Mouse (Mus musculus) limb, embryonic 14.5 days (tissue): ENCODE data around the gene Creld1. TPM values are rescaled to one million over a fixed set of nuclear protein-coding genes. Genes with fewer than 3 reads are reported as not detected.
A peak's percentile ranks its signal among the peaks of the same experiment; 100 is the strongest.

Experiments
- ATAC-seq: fragments of 200-750 bp; cut with Nextera tagmentation; 2 replicates; pipeline ENCODE4 v1.8.0; 2017; ENCODE audit warnings: low read depth, moderate number of reproducible peaks, moderate TSS enrichment; ENCODE audit not compliant: low FRiP score
- DNase-seq: peaks from one replicate; pipeline ENCODE4 v3.0.0-alpha.2; 2015; ENCODE audit warnings: low spot score
- H3K27ac ChIP-seq: fragments of 300-500 bp; sonication (generic); replicated peaks from 2 replicates; pipeline ENCODE4 v1.5.1; 2014; ENCODE audit warnings: low read depth, mild to moderate bottlenecking, low read length, moderate library complexity, mixed read lengths
- H3K27me3 ChIP-seq: fragments of 300-500 bp; sonication (generic); 2 replicates; pipeline ENCODE4 v1.6.1; 2014; ENCODE audit warnings: low read length, mixed read lengths; ENCODE audit not compliant: control insufficient read depth, insufficient read depth
- H3K36me3 ChIP-seq: fragments of 300-500 bp; sonication (generic); 2 replicates; pipeline ENCODE4 v1.6.1; 2014; ENCODE audit warnings: mild to moderate bottlenecking, low read length, moderate library complexity, mixed read lengths; ENCODE audit not compliant: control insufficient read depth, insufficient read depth
- H3K4me1 ChIP-seq: fragments of 300-500 bp; sonication (generic); 2 replicates; pipeline ENCODE4 v1.6.1; 2014; ENCODE audit warnings: antibody characterized with exemption, low read length, mixed read lengths; ENCODE audit not compliant: control insufficient read depth, insufficient read depth
- H3K4me2 ChIP-seq: fragments of 300-500 bp; sonication (generic); replicated peaks from 2 replicates; pipeline ENCODE4 v1.6.1; 2014; ENCODE audit warnings: low read depth, mild to moderate bottlenecking, low read length, moderate library complexity; ENCODE audit not compliant: severe bottlenecking
- H3K4me3 ChIP-seq: fragments of 300-500 bp; sonication (generic); replicated peaks from 2 replicates; pipeline ENCODE4 v1.5.1; 2014; ENCODE audit warnings: low read length
- H3K9ac ChIP-seq: fragments of 300-500 bp; sonication (generic); 2 replicates; pipeline ENCODE4 v1.6.1; 2014; ENCODE audit warnings: mild to moderate bottlenecking, low read depth, low read length, moderate library complexity; ENCODE audit not compliant: severe bottlenecking
- H3K9me3 ChIP-seq: fragments of 300-500 bp; sonication (generic); 2 replicates; pipeline ENCODE4 v1.6.1; 2016; ENCODE audit warnings: low read length; ENCODE audit not compliant: control insufficient read depth
- POLR2A ChIP-seq: fragments of 200-500 bp; IDR thresholded peaks from 2 replicates; pipeline ENCODE4 v1.8.0; 2012; ENCODE audit warnings: inconsistent platforms, mild to moderate bottlenecking, moderate library complexity, borderline replicate concordance; ENCODE audit not compliant: insufficient read depth, insufficient read length; ENCODE audit errors: extremely low read depth
- WGBS: fragments of 180-500 bp; shearing (Covaris S2); extraction: QIAGEN DNeasy Blood & Tissue Kit; methylation state at CpG from one replicate; pipeline ENCODE4 v1.1.7; 2014; 5-methylcytosine and 5-hydroxymethylcytosine counted together
- polyA plus RNA-seq, 2 experiments: library from polyadenylated mRNA; depleted of rRNA in 1 of 2; stranded (reverse) in 1 of 2; unstranded in 1 of 2; fragments of >200 nt; fragmentation: Nextera tagmentation in 1 of 2; extraction: Ambion mirVana in 1 of 2; gene quantifications; 2 replicates each; pipeline versions ENCODE4 v1.2.1 to v1.2.3; 2012 to 2014

The Creld1 gene
- polyA plus RNA-seq, 2 experiments, result 15.9 to 16.1 TPM

- peak overlapping the region; percentile 44 for H3K9ac ChIP-seq
- H3K4me3 ChIP-seq, result peak overlapping the region; percentile 41
- H3K27me3 ChIP-seq, result peaks cover 26% of the 10 kb centered on the region
- WGBS, result 11% methylated on average over 10 of the region's 10 CpGs
- no peaks in the 10 kb centered on the region for H3K36me3 ChIP-seq
- ATAC-seq (no peak), DNase-seq (no peak)
- TF ChIP-seq POLR2A, result no peak
- peak overlapping the region; percentile 69 for H3K4me2 ChIP-seq
- H3K27ac ChIP-seq, result no peak overlapping the region
- no peaks in the 10 kb centered on the region for H3K9me3 ChIP-seq
- H3K4me1 ChIP-seq, result peaks cover 8% of the 10 kb centered on the region; the same call in 1 of the 2 replicates
Observed at GRCm38 (mm10) chr6:113483729-113484128, 632 bp downstream of the Creld1 start.

GRCm38 (mm10) chr6:113487125-113487576 lies 4.1 kb downstream of the Creld1 start:
- H3K36me3 ChIP-seq, result peaks cover 6% of the 10 kb centered on the region; the same call in 1 of the 2 replicates
- peak; percentile 73 for DNase-seq
- no peaks in the 10 kb centered on the region for H3K9me3 ChIP-seq
- no peak overlapping the region for H3K4me3 ChIP-seq
- no peak for TF ChIP-seq POLR2A
- H3K4me2 ChIP-seq, result no peak overlapping the region
- H3K27ac ChIP-seq, result no peak overlapping the region
- 20% methylated on average over 7 of the region's 7 CpGs for WGBS
- no peak overlapping the region for H3K9ac ChIP-seq
- peaks cover 8% of the 10 kb centered on the region; the same call in 1 of the 2 replicates for H3K4me1 ChIP-seq
- H3K27me3 ChIP-seq, result peaks cover 9% of the 10 kb centered on the region
- ATAC-seq, result no peak

GRCm38 (mm10) chr6:113489410-113489809 lies 6.3 kb downstream of the Creld1 start:
- H3K4me3 ChIP-seq, result no peak overlapping the region
- ATAC-seq, result no peak
- TF ChIP-seq POLR2A, result no peak
- H3K27ac ChIP-seq, result no peak overlapping the region
- H3K4me2 ChIP-seq, result no peak overlapping the region
- H3K27me3 ChIP-seq, result peaks cover 5% of the 10 kb centered on the region; the same call in 1 of the 2 replicates
- peaks cover 6% of the 10 kb centered on the region; the same call in 1 of the 2 replicates for H3K36me3 ChIP-seq
- H3K9ac ChIP-seq, result no peak overlapping the region
- DNase-seq, result no peak
- no peaks in the 10 kb centered on the region for H3K9me3 ChIP-seq
- WGBS, result 93% methylated on average over 14 of the region's 14 CpGs
- H3K4me1 ChIP-seq, result peaks cover 5% of the 10 kb centered on the region; the same call in 1 of the 2 replicates

- Histone ChIP-seq H3K27ac (no peak overlapping the region), H3K4me2 (no peak overlapping the region), H3K9ac (no peak overlapping the region), H3K36me3 (peaks cover 6% of the 10 kb centered on the region; the same call in 1 of the 2 replicates), H3K4me1 (no peaks in the 10 kb centered on the region; the same call in 1 of the 2 replicates), H3K27me3 (peaks cover 19% of the 10 kb centered on the region; the same call in 1 of the 2 replicates), H3K9me3 (no peaks in the 10 kb centered on the region), H3K4me3 (no peak overlapping the region)
- no peak for TF ChIP-seq POLR2A
- WGBS, result 71% methylated on average over 24 of the region's 24 CpGs
- ATAC-seq (no peak), DNase-seq (no peak)
Observed at GRCm38 (mm10) chr6:113492101-113492864, 9.2 kb downstream of the Creld1 start.

GRCm38 (mm10) chr6:113494258-113494788 lies 11.2 kb downstream of the Creld1 start:
- peaks cover 19% of the 10 kb centered on the region; the same call in 1 of the 2 replicates for H3K27me3 ChIP-seq
- peak; percentile 66 for DNase-seq
- no peak for TF ChIP-seq POLR2A
- H3K36me3 ChIP-seq, result peaks cover 6% of the 10 kb centered on the region; the same call in 1 of the 2 replicates
- peak overlapping the region; percentile 56 for H3K9ac ChIP-seq
- peak; percentile 84 for ATAC-seq
- H3K27ac ChIP-seq, result 0 out of 2 replicates have a peak overlapping the region, but pooled peaks have one; percentile 21
- H3K4me1 ChIP-seq, result no peaks in the 10 kb centered on the region; the same call in 1 of the 2 replicates
- H3K4me3 ChIP-seq, result peak overlapping the region; percentile 43
- H3K4me2 ChIP-seq, result peak overlapping the region; percentile 65
- H3K9me3 ChIP-seq, result no peaks in the 10 kb centered on the region
- 1% methylated on average over 52 of the region's 54 CpGs for WGBS
